Mouse (Mus musculus) testis, adult 2 months (tissue): ENCODE results near the gene Stard5.

Source experiments
- CTCF ChIP-seq: fragments of 200-500 bp; IDR thresholded peaks from 2 replicates; pipeline ENCODE4 v1.5.1; 2012; ENCODE audit warnings: low read depth, mild to moderate bottlenecking, inconsistent platforms, low read length, moderate library complexity; ENCODE audit not compliant: control insufficient read depth, insufficient read depth, insufficient replicate concordance
- POLR2A ChIP-seq: fragments of 200-500 bp; IDR thresholded peaks from 2 replicates; pipeline ENCODE4 v1.6.1; 2012; ENCODE audit warnings: low read depth, mild to moderate bottlenecking, inconsistent platforms, low read length, moderate library complexity; ENCODE audit not compliant: control insufficient read depth

DNA sequence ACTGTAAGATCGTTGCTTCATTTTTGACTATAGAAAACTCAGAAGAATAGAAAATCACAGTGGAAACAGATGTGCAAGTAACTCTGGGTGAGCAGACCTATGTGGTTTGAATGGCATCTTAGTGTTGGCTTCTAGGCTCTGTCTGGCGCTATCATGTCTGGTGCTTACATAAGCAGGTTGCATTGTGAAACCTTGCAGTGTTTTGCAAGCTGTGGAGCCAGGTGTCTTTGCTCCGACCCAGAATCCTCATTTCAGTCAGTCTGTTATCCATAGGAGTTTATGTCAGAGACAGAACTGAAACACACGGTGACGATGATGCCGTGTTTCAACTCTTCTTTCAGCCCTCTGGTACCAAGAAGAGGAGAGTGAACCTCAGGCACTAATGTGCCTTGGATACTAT is 2.1 kb downstream of the Stard5 start:
- TF ChIP-seq CTCF (no peak), POLR2A (no peak)
